Mouse (Mus musculus): ENCODE data around the gene Tmco1. TPM values are rescaled to one million over a fixed set of nuclear protein-coding genes. Genes with fewer than 3 reads are reported as not detected.

Gene Tmco1
- polyA plus RNA-seq, 1 experiment from 2014 or later = 65.4 TPM

- H3K4me1 ChIP-seq (ENCODE audit: control insufficient read depth, insufficient read depth, low read length) = peaks cover 12% of the 10 kb centered on the region; the same call in 1 of the 2 replicates
- no peaks in the 10 kb centered on the region for H3K9me3 ChIP-seq (ENCODE audit: control insufficient read depth, low read length)
- DNase-seq = peak; percentile 44
- no peaks in the 10 kb centered on the region for H3K27me3 ChIP-seq (ENCODE audit: control insufficient read depth, insufficient read depth, low read length)
- H3K9ac ChIP-seq (replicated peaks; ENCODE audit: low read length) = no peak overlapping the region
- H3K4me2 ChIP-seq (ENCODE audit: low read length) = no peak overlapping the region
- no peak for ATAC-seq (ENCODE audit: low FRiP score, low TSS enrichment)
- H3K27ac ChIP-seq (replicated peaks; ENCODE audit: low read depth, low read length) = no peak overlapping the region
- 76% methylated on average over 5 of the region's 5 CpGs for WGBS
- no peak overlapping the region for H3K4me3 ChIP-seq (replicated peaks; ENCODE audit: low read depth, low read length)
- no peaks in the 10 kb centered on the region for H3K36me3 ChIP-seq (ENCODE audit: control insufficient read depth, insufficient read depth, low read length)
These were observed 1.5 kb upstream of the Tmco1 start for GRCm38 (mm10) chr1:167306451-167307240.

- no peak overlapping the region for H3K9ac ChIP-seq (replicated peaks; ENCODE audit: low read length)
- peak overlapping the region; percentile 96 for H3K27ac ChIP-seq (replicated peaks; ENCODE audit: low read depth, low read length)
- DNase-seq = peak; percentile 15
- peak overlapping the region; percentile 84 for H3K4me3 ChIP-seq (replicated peaks; ENCODE audit: low read depth, low read length)
- H3K9me3 ChIP-seq (ENCODE audit: control insufficient read depth, low read length) = no peaks in the 10 kb centered on the region
- H3K4me2 ChIP-seq (ENCODE audit: low read length) = peak overlapping the region; percentile 92
- 73% methylated on average over 11 of the region's 11 CpGs for WGBS
- H3K27me3 ChIP-seq (ENCODE audit: control insufficient read depth, insufficient read depth, low read length) = no peaks in the 10 kb centered on the region
- H3K4me1 ChIP-seq (ENCODE audit: control insufficient read depth, insufficient read depth, low read length) = peaks cover 12% of the 10 kb centered on the region; the same call in 1 of the 2 replicates
- no peak for ATAC-seq (ENCODE audit: low FRiP score, low TSS enrichment)
- H3K36me3 ChIP-seq (ENCODE audit: control insufficient read depth, insufficient read depth, low read length) = 0 out of 2 replicates have a peak, but pooled peaks cover 3% of the 10 kb centered on the region
These were observed 504 bp upstream of the Tmco1 start for GRCm38 (mm10) chr1:167307674-167308073.

- Histone ChIP-seq H3K9ac (replicated peaks; ENCODE audit: low read length) (no peak overlapping the region), H3K27ac (replicated peaks; ENCODE audit: low read depth, low read length) (no peak overlapping the region), H3K4me3 (replicated peaks; ENCODE audit: low read depth, low read length) (no peak overlapping the region), H3K4me1 (ENCODE audit: control insufficient read depth, insufficient read depth, low read length) (peaks cover 12% of the 10 kb centered on the region; the same call in 1 of the 2 replicates), H3K4me2 (ENCODE audit: low read length) (no peak overlapping the region), H3K9me3 (ENCODE audit: control insufficient read depth, low read length) (no peaks in the 10 kb centered on the region), H3K36me3 (ENCODE audit: control insufficient read depth, insufficient read depth, low read length) (peaks cover 22% of the 10 kb centered on the region), H3K27me3 (ENCODE audit: control insufficient read depth, insufficient read depth, low read length) (no peaks in the 10 kb centered on the region)
- DNase-seq = no peak
- no peak for ATAC-seq (ENCODE audit: low FRiP score, low TSS enrichment)
These were observed 4.2 kb downstream of the Tmco1 start for GRCm38 (mm10) chr1:167312367-167312766.

- H3K9me3 ChIP-seq (ENCODE audit: control insufficient read depth, low read length) = no peaks in the 10 kb centered on the region
- H3K9ac ChIP-seq (replicated peaks; ENCODE audit: low read length) = no peak overlapping the region
- no peak for DNase-seq
- H3K4me2 ChIP-seq (ENCODE audit: low read length) = no peak overlapping the region
- no peak overlapping the region for H3K27ac ChIP-seq (replicated peaks; ENCODE audit: low read depth, low read length)
- peaks cover 8% of the 10 kb centered on the region; the same call in 1 of the 2 replicates for H3K4me1 ChIP-seq (ENCODE audit: control insufficient read depth, insufficient read depth, low read length)
- no peaks in the 10 kb centered on the region for H3K27me3 ChIP-seq (ENCODE audit: control insufficient read depth, insufficient read depth, low read length)
- peaks cover 28% of the 10 kb centered on the region for H3K36me3 ChIP-seq (ENCODE audit: control insufficient read depth, insufficient read depth, low read length)
- no peak overlapping the region for H3K4me3 ChIP-seq (replicated peaks; ENCODE audit: low read depth, low read length)
- 90% methylated on average over 4 of the region's 4 CpGs for WGBS
- ATAC-seq (ENCODE audit: low FRiP score, low TSS enrichment) = no peak
These were observed 5.0 kb downstream of the Tmco1 start for GRCm38 (mm10) chr1:167313220-167313619.

- no peak for ATAC-seq (ENCODE audit: low FRiP score, low TSS enrichment)
- no peak overlapping the region for H3K9ac ChIP-seq (replicated peaks; ENCODE audit: low read length)
- H3K4me3 ChIP-seq (replicated peaks; ENCODE audit: low read depth, low read length) = no peak overlapping the region
- no peak for DNase-seq
- peaks cover 81% of the 10 kb centered on the region for H3K36me3 ChIP-seq (ENCODE audit: control insufficient read depth, insufficient read depth, low read length)
- H3K27ac ChIP-seq (replicated peaks; ENCODE audit: low read depth, low read length) = no peak overlapping the region
- 97% methylated on average over 6 of the region's 6 CpGs for WGBS
- H3K27me3 ChIP-seq (ENCODE audit: control insufficient read depth, insufficient read depth, low read length) = no peaks in the 10 kb centered on the region
- H3K9me3 ChIP-seq (ENCODE audit: control insufficient read depth, low read length) = no peaks in the 10 kb centered on the region
- no peak overlapping the region for H3K4me2 ChIP-seq (ENCODE audit: low read length)
- no peaks in the 10 kb centered on the region for H3K4me1 ChIP-seq (ENCODE audit: control insufficient read depth, insufficient read depth, low read length)
These were observed 13.5 kb downstream of the Tmco1 start for GRCm38 (mm10) chr1:167321691-167322090.

GRCm38 (mm10) chr1:167328776-167329175 is 20.6 kb downstream of the Tmco1 start:
- WGBS = 86% methylated on average over 6 of the region's 6 CpGs
- H3K36me3 ChIP-seq (ENCODE audit: control insufficient read depth, insufficient read depth, low read length) = peaks cover 72% of the 10 kb centered on the region

GRCm38 (mm10) chr1:167331106-167331505 is 22.9 kb downstream of the Tmco1 start:
- Histone ChIP-seq H3K4me3 (replicated peaks; ENCODE audit: low read depth, low read length) (no peak overlapping the region), H3K27me3 (ENCODE audit: control insufficient read depth, insufficient read depth, low read length) (no peaks in the 10 kb centered on the region), H3K9me3 (ENCODE audit: control insufficient read depth, low read length) (no peaks in the 10 kb centered on the region), H3K36me3 (ENCODE audit: control insufficient read depth, insufficient read depth, low read length) (peaks cover 59% of the 10 kb centered on the region), H3K4me2 (ENCODE audit: low read length) (no peak overlapping the region), H3K27ac (replicated peaks; ENCODE audit: low read depth, low read length) (no peak overlapping the region), H3K4me1 (ENCODE audit: control insufficient read depth, insufficient read depth, low read length) (no peaks in the 10 kb centered on the region), H3K9ac (replicated peaks; ENCODE audit: low read length) (no peak overlapping the region)
- ATAC-seq (ENCODE audit: low FRiP score, low TSS enrichment) (no peak), DNase-seq (no peak)
- 93% methylated on average over 8 of the region's 8 CpGs for WGBS

More at GRCm38 (mm10) chr1:167328776-167329175, 20.6 kb downstream of the Tmco1 start:
- H3K27me3 ChIP-seq (ENCODE audit: control insufficient read depth, insufficient read depth, low read length) = no peaks in the 10 kb centered on the region
- H3K4me3 ChIP-seq (replicated peaks; ENCODE audit: low read depth, low read length) = no peak overlapping the region
- H3K9me3 ChIP-seq (ENCODE audit: control insufficient read depth, low read length) = no peaks in the 10 kb centered on the region
- no peak overlapping the region for H3K4me2 ChIP-seq (ENCODE audit: low read length)
- no peak overlapping the region for H3K27ac ChIP-seq (replicated peaks; ENCODE audit: low read depth, low read length)
- H3K4me1 ChIP-seq (ENCODE audit: control insufficient read depth, insufficient read depth, low read length) = no peaks in the 10 kb centered on the region
- DNase-seq (no peak), ATAC-seq (ENCODE audit: low FRiP score, low TSS enrichment) (no peak)
- H3K9ac ChIP-seq (replicated peaks; ENCODE audit: low read length) = no peak overlapping the region

- no peak overlapping the region for H3K4me3 ChIP-seq (replicated peaks; ENCODE audit: low read depth, low read length)
- DNase-seq = no peak
- H3K27ac ChIP-seq (replicated peaks; ENCODE audit: low read depth, low read length) = no peak overlapping the region
- peaks cover 22% of the 10 kb centered on the region for H3K36me3 ChIP-seq (ENCODE audit: control insufficient read depth, insufficient read depth, low read length)
- no peaks in the 10 kb centered on the region for H3K9me3 ChIP-seq (ENCODE audit: control insufficient read depth, low read length)
- H3K9ac ChIP-seq (replicated peaks; ENCODE audit: low read length) = no peak overlapping the region
- no peak for ATAC-seq (ENCODE audit: low FRiP score, low TSS enrichment)
- WGBS = 88% methylated on average over 3 of the region's 3 CpGs
- no peak overlapping the region for H3K4me2 ChIP-seq (ENCODE audit: low read length)
- H3K27me3 ChIP-seq (ENCODE audit: control insufficient read depth, insufficient read depth, low read length) = peaks cover 5% of the 10 kb centered on the region
- no peaks in the 10 kb centered on the region for H3K4me1 ChIP-seq (ENCODE audit: control insufficient read depth, insufficient read depth, low read length)
These were observed 28.2 kb downstream of the Tmco1 start for GRCm38 (mm10) chr1:167336398-167336797.

Measured in midbrain, embryonic 14.5 days (tissue).